Mouse (Mus musculus) embryonic facial prominence, embryonic 12.5 days (tissue): ENCODE data around the gene 4632433K11Rik. TPM values are rescaled to one million over a fixed set of nuclear protein-coding genes. Genes with fewer than 3 reads are reported as not detected.

Experiments
- ATAC-seq: fragments of 200-750 bp; cut with Nextera tagmentation; 2 replicates; pipeline ENCODE4 v1.8.0; 2017; ENCODE audit not compliant: insufficient number of reproducible peaks, insufficient read depth, low FRiP score, low TSS enrichment
- H3K27ac ChIP-seq: fragments of 300-500 bp; sonication (generic); 2 replicates; pipeline ENCODE4 v1.5.1; 2016; ENCODE audit warnings: mild to moderate bottlenecking
- H3K27me3 ChIP-seq: fragments of 300-500 bp; sonication (generic); 2 replicates; pipeline ENCODE4 v1.6.1; 2016; ENCODE audit warnings: mild to moderate bottlenecking, moderate library complexity
- H3K36me3 ChIP-seq: fragments of 300-500 bp; sonication (generic); 2 replicates; pipeline ENCODE4 v1.6.1; 2016; ENCODE audit warnings: mild to moderate bottlenecking
- H3K4me1 ChIP-seq: fragments of 300-500 bp; sonication (generic); 2 replicates; pipeline ENCODE4 v1.6.1; 2016
- H3K4me2 ChIP-seq: fragments of 300-500 bp; sonication (generic); replicated peaks from 2 replicates; pipeline ENCODE4 v1.6.1; 2016; ENCODE audit warnings: mild to moderate bottlenecking, moderate library complexity
- H3K4me3 ChIP-seq: fragments of 300-500 bp; sonication (generic); 2 replicates; pipeline ENCODE4 v1.5.1; 2016; ENCODE audit warnings: mild to moderate bottlenecking
- H3K9ac ChIP-seq: fragments of 300-500 bp; sonication (generic); 2 replicates; pipeline ENCODE4 v1.6.1; 2016; ENCODE audit warnings: mild to moderate bottlenecking, moderate library complexity
- H3K9me3 ChIP-seq: fragments of 300-500 bp; sonication (generic); 2 replicates; pipeline ENCODE4 v1.6.1; 2016; ENCODE audit warnings: mild to moderate bottlenecking, moderate library complexity
- WGBS: fragments of 180-500 bp; shearing (Covaris S2); methylation state at CpG from one replicate; pipeline ENCODE4 v1.1.7; 2016; 5-methylcytosine and 5-hydroxymethylcytosine counted together
- polyA plus RNA-seq: library from polyadenylated mRNA; unstranded; fragments of >200 nt; fragmentation: Nextera tagmentation; extraction: Ambion mirVana; gene quantifications from 2 replicates; pipeline ENCODE4 v1.2.1, GENCODE M21; 2016

Gene 4632433K11Rik
- polyA plus RNA-seq, 1 experiment from 2014 or later, result not detected

- 77% methylated on average over 2 of the region's 2 CpGs for WGBS
- Histone ChIP-seq H3K27me3 (no peaks in the 10 kb centered on the region), H3K4me1 (no peaks in the 10 kb centered on the region), H3K4me2 (no peak overlapping the region), H3K4me3 (no peak overlapping the region), H3K9me3 (no peaks in the 10 kb centered on the region), H3K27ac (no peak overlapping the region), H3K36me3 (no peaks in the 10 kb centered on the region), H3K9ac (no peak overlapping the region)
- ATAC-seq, result no peak
Observed at GRCm38 (mm10) chr7:5044981-5045380, 11.1 kb downstream of the 4632433K11Rik start.

- no peak for ATAC-seq
- no peak overlapping the region for H3K27ac ChIP-seq
- H3K4me1 ChIP-seq, result no peaks in the 10 kb centered on the region
- no peak overlapping the region for H3K4me2 ChIP-seq
- no peaks in the 10 kb centered on the region for H3K27me3 ChIP-seq
- H3K9ac ChIP-seq, result no peak overlapping the region
- H3K4me3 ChIP-seq, result no peak overlapping the region
- H3K9me3 ChIP-seq, result no peaks in the 10 kb centered on the region
- 73% methylated on average over 2 of the region's 2 CpGs for WGBS
- no peaks in the 10 kb centered on the region for H3K36me3 ChIP-seq
Observed at GRCm38 (mm10) chr7:5046112-5046511, 12.2 kb downstream of the 4632433K11Rik start.

DNA sequence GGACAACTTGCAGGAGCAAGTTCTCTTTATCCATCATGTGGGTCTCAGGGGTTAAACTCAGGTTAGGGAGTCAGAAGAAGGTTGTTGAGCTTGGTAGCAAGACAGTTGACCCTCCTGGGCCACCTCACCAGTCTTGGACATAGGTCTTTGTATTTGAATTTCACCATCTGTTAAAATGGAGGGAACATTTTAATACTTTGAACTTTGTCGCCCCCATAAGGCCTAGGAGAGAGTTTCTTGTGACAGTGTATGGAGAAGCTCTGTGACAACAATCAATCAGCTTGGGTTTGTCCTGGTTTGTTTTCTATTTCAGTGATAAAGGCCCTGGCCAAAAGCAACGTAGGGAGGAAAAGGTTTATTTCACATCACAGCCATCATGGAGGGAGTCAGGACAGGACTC lies 13.4 kb downstream of the 4632433K11Rik start:
- H3K4me3 ChIP-seq, result no peak overlapping the region
- WGBS, result 30% methylated on average over 2 of the region's 2 CpGs
- peaks cover 3% of the 10 kb centered on the region; the same call in 1 of the 2 replicates for H3K4me1 ChIP-seq
- peaks cover 5% of the 10 kb centered on the region; the same call in 1 of the 2 replicates for H3K27me3 ChIP-seq
- no peaks in the 10 kb centered on the region for H3K36me3 ChIP-seq
- no peak overlapping the region for H3K4me2 ChIP-seq
- H3K27ac ChIP-seq, result no peak overlapping the region
- no peaks in the 10 kb centered on the region for H3K9me3 ChIP-seq
- H3K9ac ChIP-seq, result no peak overlapping the region
- ATAC-seq, result no peak

- Histone ChIP-seq H3K4me3 (peak within 1 kb of the TSS; percentile 84), H3K9me3 (no peaks in the 10 kb centered on the region), H3K36me3 (no peaks in the 10 kb centered on the region), H3K27me3 (peaks cover 47% of the 10 kb centered on the region), H3K4me1 (peaks cover 22% of the 10 kb centered on the region), H3K27ac (peak within 1 kb of the TSS; percentile 74), H3K9ac (peak within 1 kb of the TSS; percentile 87), H3K4me2 (peak within 1 kb of the TSS; percentile 86)
- peak; percentile 71 for ATAC-seq
- 1% methylated on average over 65 of the region's 65 CpGs for WGBS
Observed at GRCm38 (mm10) chr7:5051193-5052192, 17.6 kb downstream of the 4632433K11Rik start, which contains the start of gene Zfp580. Zfp580 (plus strand) TSS chr7:5051538.

DNA sequence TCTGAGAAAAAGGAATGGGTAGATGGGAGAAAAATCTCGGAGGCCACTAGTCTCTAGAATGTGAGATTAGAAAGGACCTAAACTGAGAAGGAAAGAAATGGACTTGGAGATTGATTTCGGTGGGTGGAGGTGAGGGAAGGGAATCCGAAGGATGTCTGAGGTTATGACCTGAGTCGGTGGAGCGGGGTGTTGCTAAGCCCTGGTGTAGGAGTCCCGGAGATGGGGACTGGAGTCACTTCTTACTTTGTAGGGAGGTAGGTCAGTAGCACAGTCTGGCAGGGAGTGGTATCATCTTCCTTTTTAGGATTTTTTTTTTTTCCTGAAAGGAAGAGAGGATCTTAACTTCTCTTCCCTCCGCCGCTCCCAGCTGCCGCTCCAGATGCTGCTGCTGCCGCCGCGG lies 18.5 kb downstream of the 4632433K11Rik start:
- Histone ChIP-seq H3K9me3 (no peaks in the 10 kb centered on the region), H3K27me3 (peaks cover 56% of the 10 kb centered on the region), H3K4me2 (peak overlapping the region; percentile 86), H3K27ac (no peak overlapping the region), H3K9ac (peak overlapping the region; percentile 36; the same call in 1 of the 2 replicates), H3K4me3 (peak overlapping the region; percentile 84), H3K4me1 (peaks cover 22% of the 10 kb centered on the region), H3K36me3 (no peaks in the 10 kb centered on the region)
- WGBS, result 3% methylated on average over 12 of the region's 12 CpGs
- ATAC-seq, result no peak

- Histone ChIP-seq H3K27me3 (peaks cover 61% of the 10 kb centered on the region), H3K36me3 (no peaks in the 10 kb centered on the region), H3K4me2 (peak overlapping the region; percentile 86), H3K27ac (no peak overlapping the region), H3K9me3 (no peaks in the 10 kb centered on the region), H3K4me1 (peaks cover 22% of the 10 kb centered on the region), H3K9ac (peak overlapping the region; percentile 36; the same call in 1 of the 2 replicates), H3K4me3 (peak overlapping the region; percentile 84)
- WGBS, result 1% methylated on average over 45 of the region's 45 CpGs
- ATAC-seq, result no peak
Observed at GRCm38 (mm10) chr7:5052931-5053343, 19.0 kb downstream of the 4632433K11Rik start.

DNA sequence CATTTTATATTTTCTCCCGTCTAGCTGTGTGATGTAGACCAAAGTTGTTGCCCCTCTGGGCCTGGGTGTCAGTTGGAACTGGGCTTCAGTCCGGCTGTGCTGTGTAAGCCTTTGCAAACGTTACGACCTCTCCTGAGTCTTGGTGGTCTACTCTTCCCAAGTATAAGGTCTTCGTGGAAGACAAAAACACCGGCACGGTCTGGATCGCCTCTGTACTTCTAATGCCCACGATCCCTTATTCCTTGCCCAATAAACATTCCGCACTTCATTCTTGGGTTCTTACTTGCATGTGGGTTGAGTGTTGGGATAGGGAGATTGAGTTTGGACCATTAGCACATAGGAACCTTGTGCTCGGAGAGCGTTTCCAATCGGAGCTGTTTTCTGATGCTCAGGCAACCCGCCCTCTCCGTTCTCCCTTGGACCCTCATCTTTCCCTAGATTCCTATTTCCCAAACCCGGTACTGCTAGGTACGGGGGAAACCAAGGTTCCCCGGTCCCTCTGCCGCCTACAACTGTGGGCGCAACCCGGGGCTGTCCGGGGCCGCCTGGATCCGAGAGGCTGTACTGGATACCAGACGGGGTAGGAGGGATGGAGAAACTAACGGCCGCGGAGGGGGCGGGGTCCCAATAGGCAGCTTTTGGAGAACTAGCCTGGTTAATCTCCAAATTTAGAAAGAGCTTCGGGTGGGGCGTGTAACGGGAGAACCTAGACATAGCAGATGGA lies 19.7 kb downstream of the 4632433K11Rik start:
- Histone ChIP-seq H3K4me2 (peak overlapping the region; percentile 86), H3K9me3 (no peaks in the 10 kb centered on the region), H3K36me3 (no peaks in the 10 kb centered on the region), H3K4me1 (peaks cover 22% of the 10 kb centered on the region), H3K27ac (no peak overlapping the region), H3K4me3 (peak overlapping the region; percentile 84), H3K27me3 (peaks cover 62% of the 10 kb centered on the region), H3K9ac (peak overlapping the region; percentile 54)
- WGBS, result 7% methylated on average over 32 of the region's 32 CpGs
- no peak for ATAC-seq

GRCm38 (mm10) chr7:5056651-5057263 lies 22.8 kb downstream of the 4632433K11Rik start:
- Histone ChIP-seq H3K27ac (0 out of 2 replicates have a peak overlapping the region, but pooled peaks have one; percentile 30), H3K4me2 (peak overlapping the region; percentile 89), H3K4me3 (peak overlapping the region; percentile 61), H3K27me3 (peaks cover 62% of the 10 kb centered on the region), H3K4me1 (peaks cover 36% of the 10 kb centered on the region), H3K36me3 (no peaks in the 10 kb centered on the region), H3K9me3 (no peaks in the 10 kb centered on the region), H3K9ac (peak overlapping the region; percentile 77)
- 3% methylated on average over 55 of the region's 55 CpGs for WGBS
- ATAC-seq, result no peak

DNA sequence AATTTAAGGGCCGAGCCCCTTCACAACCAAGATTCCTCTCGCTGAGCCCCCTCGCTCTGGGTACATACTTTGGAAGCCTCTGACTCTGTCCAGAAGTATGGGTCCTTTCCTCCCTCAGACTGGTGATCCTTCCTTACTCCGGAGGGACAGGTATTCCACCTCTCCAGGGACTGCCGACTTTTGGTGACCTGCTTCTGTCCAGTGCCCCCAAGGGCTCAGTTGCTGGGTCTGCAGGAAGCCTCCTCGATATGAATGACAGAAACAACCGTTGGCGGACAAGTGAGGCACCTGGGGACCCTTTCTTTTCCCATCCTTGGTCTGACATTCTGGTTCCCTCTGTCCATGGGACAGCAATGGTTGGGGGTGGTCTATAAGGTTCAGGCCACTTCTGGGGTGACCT lies 23.5 kb downstream of the 4632433K11Rik start:
- peak overlapping the region; percentile 77 for H3K9ac ChIP-seq
- peak overlapping the region; percentile 61 for H3K4me3 ChIP-seq
- WGBS, result 29% methylated on average over 8 of the region's 8 CpGs
- peaks cover 56% of the 10 kb centered on the region for H3K27me3 ChIP-seq
- H3K4me1 ChIP-seq, result peaks cover 33% of the 10 kb centered on the region
- no peaks in the 10 kb centered on the region for H3K9me3 ChIP-seq
- no peak for ATAC-seq
- H3K36me3 ChIP-seq, result no peaks in the 10 kb centered on the region
- peak overlapping the region; percentile 89 for H3K4me2 ChIP-seq
- H3K27ac ChIP-seq, result 0 out of 2 replicates have a peak overlapping the region, but pooled peaks have one; percentile 30

GRCm38 (mm10) chr7:5057804-5058203 lies 23.9 kb downstream of the 4632433K11Rik start:
- Histone ChIP-seq H3K27me3 (peaks cover 52% of the 10 kb centered on the region), H3K4me2 (peak overlapping the region; percentile 89), H3K9me3 (no peaks in the 10 kb centered on the region), H3K36me3 (no peaks in the 10 kb centered on the region), H3K4me3 (peak overlapping the region; percentile 61), H3K27ac (no peak overlapping the region), H3K9ac (0 out of 2 replicates have a peak overlapping the region, but pooled peaks have one; percentile 77), H3K4me1 (peaks cover 28% of the 10 kb centered on the region)
- no peak for ATAC-seq
- WGBS, result 36% methylated on average over 11 of the region's 11 CpGs

DNA sequence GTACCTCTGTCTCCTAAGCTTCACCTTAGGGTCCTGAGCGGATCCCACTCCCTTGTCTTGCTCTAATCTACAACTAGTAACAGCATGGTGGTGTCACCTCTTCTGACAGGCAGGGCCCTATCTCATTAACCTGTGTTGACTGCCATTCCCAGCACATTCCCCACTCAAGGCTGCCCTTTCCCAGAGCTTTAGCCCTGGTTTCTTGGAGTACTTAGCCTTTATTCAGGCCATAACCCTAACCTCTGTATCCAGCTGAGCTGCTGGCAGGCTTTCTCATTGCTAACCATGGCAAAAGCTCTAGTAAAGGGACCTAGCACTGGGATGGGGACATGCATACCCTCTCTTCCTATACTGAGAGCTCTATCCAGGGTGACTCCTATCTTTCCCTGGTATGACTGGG lies 24.7 kb downstream of the 4632433K11Rik start:
- Histone ChIP-seq H3K4me3 (no peak overlapping the region), H3K4me1 (peaks cover 23% of the 10 kb centered on the region), H3K27ac (no peak overlapping the region), H3K4me2 (no peak overlapping the region), H3K27me3 (peaks cover 44% of the 10 kb centered on the region), H3K9ac (no peak overlapping the region), H3K9me3 (no peaks in the 10 kb centered on the region), H3K36me3 (no peaks in the 10 kb centered on the region)
- WGBS, result 93% methylated on average over 1 of the region's 1 CpGs
- ATAC-seq, result no peak
